Mouse (Mus musculus): ENCODE data around the gene Atg10.

The Atg10 gene

DNA sequence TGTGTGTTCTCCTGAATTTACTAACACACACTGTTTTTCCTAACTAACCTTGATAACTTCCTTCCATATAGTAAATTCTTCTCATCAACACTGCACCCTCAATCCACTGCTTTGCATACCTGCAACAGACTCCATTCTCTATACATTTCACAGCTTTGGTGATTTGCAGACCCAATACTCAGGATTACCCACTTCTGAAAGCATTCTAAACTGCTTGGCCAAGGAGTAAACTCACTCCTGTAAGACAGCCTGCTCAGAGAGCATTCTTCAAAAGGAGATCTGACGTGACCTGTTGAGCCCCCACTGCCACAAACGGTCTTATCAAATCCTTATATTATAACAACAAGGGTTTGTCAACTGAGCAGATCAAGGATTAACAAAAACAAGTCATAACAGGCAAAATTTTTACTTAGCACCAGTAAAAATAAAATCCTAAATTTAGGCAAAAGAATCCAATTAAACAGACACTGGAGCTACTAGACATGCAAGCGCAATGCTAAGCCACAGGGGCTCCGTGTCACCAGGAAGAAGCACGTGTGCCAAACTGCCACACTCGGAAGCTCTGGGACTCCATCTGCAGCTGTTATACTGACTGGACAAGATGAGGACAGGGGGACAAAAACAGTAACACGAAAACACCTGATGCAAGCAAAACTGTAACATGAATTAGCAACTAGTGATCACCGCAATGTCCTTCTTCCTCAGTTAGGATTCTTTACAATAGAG is 44.4 kb downstream of the Atg10 start:
- in situ Hi-C loops (cut with MboI; ENCODE audit: low pct_unique_long_range_greater_than_20kb in 1 of 2, low sequenced_read_pairs in 2 of 2, unreplicated experiment in 1 of 2), result no loop called here

DNA sequence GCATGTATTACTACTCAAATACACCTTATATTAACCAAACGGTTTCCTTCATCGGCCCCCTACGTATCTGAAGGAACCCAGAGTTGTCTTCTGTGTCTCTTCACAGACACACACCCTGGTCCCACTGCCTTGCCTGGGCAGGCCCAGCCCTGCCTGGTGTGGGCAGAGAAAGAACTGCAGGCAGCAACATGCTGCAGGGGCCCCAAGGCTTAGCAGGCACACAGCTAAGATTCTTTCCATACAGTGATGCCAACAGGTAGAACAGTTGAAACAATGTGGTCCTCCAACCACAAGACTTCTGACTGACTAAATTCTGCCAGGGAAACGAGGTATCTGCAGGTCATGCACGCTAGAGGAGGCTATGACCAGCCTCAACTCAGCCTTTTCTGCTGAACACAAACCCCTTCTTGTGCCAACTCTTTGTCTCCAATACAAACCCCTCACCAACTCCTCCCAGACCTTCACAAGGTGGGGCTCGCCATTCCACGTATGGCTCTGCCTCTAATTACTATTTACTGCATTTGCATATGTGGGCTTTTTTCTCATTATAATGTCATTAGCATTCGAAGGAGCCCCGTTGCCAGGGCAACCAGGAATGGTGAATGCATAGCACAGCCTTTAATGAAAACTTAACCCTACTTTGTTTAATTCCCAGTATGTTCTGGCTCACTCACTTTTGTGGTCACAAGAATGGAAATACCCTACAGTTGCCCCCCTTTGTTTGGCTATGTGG is 45.2 kb downstream of the Atg10 start:
- in situ Hi-C loops (cut with MboI; ENCODE audit: low pct_unique_long_range_greater_than_20kb in 1 of 2, low sequenced_read_pairs in 2 of 2, unreplicated experiment in 1 of 2), result no loop called here

DNA sequence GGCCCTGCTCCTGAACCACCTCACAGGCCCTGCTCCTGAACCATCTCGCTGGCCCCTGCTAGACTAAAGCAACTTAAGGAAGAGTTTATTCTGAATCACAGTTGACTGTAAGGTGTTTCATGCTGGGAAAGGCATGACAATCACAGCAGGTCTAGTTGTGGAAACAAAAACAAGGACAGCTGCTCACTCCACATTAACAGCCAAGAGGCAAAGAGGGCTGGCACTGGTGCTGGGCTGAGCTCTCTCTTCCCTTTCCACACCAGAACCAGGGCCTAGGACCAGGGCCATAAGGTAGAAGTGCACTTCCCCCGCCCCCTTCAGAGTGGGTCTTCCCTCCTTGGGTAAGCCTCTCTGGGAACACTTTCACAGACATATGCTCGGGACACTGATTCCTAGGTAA is 48.4 kb downstream of the Atg10 start:
- in situ Hi-C loops (cut with MboI; ENCODE audit: low pct_unique_long_range_greater_than_20kb in 1 of 2, low sequenced_read_pairs in 2 of 2, unreplicated experiment in 1 of 2), result no loop called here

DNA sequence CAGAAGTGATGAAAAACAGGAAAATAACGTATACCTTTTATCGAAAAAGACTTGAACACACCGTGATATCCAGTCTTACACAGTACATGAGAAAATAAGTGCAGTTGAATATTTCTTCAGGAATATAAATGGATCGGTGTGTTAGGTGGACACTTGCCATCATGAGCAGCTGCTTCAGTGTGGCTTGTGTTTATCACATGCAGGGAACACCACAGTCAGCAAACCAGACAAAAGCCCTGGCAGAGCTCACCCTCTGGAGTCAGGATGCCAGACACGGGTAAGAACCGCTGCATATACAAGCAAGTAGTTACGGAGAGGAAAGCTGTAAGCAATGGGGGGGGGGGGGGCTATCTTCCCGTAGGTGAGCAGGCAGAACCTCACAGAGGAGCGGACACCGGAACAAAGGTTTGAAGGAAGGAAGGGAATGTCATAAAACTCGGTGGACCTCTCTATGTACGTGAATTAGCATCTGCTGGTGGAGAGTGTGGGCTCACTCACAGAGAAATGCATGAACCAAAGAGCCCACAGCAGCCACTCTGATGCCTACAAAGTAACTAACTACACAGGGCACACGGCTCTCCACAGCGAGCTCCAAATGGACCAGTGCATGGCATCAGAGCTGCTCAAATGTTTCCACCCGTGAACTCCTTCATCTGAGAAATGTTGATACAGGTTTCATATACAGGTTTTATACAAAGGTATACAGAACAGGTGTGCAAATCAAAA is 51.8 kb downstream of the Atg10 start:
- in situ Hi-C loops (cut with MboI; ENCODE audit: low pct_unique_long_range_greater_than_20kb in 1 of 2, low sequenced_read_pairs in 2 of 2, unreplicated experiment in 1 of 2), result no loop called here

DNA sequence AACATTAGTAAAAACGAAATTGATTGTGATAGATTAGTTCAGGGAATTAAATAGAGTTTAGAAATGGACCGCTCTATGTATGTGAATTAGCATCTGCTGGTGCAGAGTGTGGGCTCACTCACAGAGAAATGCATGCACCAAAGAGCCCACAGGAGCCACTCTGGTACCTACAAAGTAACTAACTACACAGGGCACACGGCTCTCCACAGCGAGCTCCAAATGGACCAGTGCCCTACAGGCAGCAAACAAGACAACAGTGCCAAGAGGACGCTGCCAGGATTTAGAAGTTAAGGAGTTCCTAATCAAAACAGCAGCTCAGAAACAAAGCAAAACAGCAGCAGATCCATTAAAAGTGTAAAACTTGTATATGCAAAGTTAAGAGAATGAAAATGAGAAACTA is 52.6 kb downstream of the Atg10 start:
- in situ Hi-C loops (cut with MboI; ENCODE audit: low pct_unique_long_range_greater_than_20kb in 1 of 2, low sequenced_read_pairs in 2 of 2, unreplicated experiment in 1 of 2), result no loop called here

DNA sequence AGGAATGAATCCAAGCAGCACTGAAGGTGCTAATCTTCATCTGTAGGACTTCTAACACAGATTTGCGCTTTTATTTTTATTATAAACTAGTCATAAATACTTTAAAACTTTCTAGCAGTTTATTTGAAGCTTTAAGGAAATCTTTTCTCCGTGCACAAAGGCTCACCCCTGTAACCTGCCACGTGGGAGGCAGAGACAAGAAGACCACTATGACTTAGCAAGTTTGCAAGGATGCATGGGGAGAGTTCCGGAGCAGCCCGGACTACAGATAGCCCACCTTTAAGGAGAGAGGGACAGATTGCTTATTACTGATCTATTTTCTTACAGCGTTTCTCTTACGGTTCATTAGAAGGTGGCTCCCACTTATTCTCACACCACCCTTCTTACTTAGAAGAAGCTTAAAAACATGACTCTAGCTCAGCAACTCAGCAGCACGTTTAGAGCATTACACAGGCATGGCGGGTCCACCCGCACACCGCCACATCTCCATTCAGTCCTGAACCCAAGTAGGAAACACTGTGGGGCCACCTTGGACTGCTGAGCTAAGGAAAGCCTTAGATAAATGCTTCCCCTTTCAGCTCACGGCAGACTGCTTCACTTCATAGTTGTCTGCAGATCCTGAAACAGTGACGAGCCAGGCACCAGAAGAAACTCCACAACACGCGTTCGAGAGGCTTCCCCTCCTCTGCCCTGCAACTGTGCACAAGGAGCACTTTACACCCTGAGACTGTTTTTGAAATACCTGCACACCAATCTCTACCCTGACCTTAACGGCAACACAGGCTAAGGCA is 54.0 kb downstream of the Atg10 start:
- in situ Hi-C loops (cut with MboI; ENCODE audit: low pct_unique_long_range_greater_than_20kb in 1 of 2, low sequenced_read_pairs in 2 of 2, unreplicated experiment in 1 of 2), result no loop called here

DNA sequence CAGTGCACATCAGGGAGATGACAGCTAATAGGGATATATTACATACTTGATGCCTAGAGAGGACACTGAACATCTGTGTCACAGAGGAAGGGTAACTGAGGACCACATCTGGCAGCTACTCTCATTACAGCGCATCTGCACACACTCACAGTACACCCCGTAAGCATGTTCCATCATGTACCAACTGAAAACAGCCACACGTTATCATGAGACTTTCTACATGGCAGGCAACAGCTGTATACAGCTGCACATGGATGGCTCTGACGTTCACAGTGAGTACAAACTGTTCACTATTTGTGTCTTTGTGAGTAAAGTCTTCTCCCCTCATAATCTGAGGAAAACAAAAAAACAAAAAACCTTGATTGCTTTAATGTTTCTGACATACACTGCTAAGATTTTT is 55.3 kb downstream of the Atg10 start:
- in situ Hi-C loops (cut with MboI; ENCODE audit: low pct_unique_long_range_greater_than_20kb in 1 of 2, low sequenced_read_pairs in 2 of 2, unreplicated experiment in 1 of 2), result no loop called here

DNA sequence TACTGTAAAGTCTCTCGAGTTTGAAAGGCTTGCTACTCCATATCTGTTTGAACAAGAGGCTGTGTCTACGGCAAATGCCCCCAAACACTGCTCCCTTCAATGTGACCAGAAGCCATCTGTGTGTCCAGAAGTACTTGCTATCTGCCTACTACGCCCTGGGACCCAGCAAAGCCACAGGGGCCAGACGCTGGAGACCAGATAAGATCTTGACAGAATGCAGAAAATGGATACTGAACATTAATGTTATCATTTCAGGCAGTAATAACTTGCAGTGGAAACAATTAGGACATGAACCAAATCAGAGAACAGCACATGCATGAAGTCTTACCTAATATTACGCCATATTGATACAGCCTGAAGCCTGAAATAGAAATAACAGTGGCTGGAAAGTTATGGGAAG is 56.2 kb downstream of the Atg10 start:
- in situ Hi-C loops (cut with MboI; ENCODE audit: low pct_unique_long_range_greater_than_20kb in 1 of 2, low sequenced_read_pairs in 2 of 2, unreplicated experiment in 1 of 2), result no loop called here

DNA sequence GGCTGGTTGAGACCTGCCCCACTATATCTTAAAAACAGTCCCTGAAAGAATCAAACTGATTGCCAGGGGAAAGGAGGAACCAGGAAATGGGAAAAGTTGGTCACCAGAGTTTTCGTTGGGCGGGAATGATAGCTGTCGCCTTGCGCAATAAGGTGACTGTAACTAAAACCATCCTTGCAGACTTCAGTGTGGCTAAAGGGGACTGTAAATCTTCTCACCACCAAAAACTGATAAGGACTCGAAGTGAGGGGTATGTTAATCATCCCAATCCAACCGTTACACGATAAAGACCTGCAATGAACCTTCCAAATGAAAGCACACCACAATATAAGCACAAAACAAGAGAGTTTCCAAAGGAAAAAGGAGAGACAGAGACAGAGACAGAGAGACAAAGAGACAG is 57.5 kb downstream of the Atg10 start:
- in situ Hi-C loops (cut with MboI; ENCODE audit: low pct_unique_long_range_greater_than_20kb in 1 of 2, low sequenced_read_pairs in 2 of 2, unreplicated experiment in 1 of 2), result no loop called here

DNA sequence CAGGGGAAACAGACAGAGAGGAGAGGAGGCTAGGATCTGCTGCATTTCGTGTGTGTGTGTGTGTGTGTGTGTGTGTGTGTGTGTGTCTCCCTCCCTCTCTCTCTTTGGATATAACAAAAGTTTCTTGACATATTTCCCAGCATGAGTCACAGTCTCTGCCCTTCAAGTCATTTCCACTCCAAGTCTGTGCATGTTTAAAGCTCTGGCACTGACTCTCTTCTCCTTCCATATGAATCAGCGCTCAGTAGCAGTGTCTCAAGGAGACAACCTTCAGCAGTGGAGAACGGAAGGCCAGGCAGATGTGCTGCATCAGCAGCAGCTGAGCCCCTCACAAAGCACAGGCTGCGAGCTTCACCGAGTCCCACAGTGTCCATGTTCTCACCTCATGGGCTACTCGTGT is 58.6 kb downstream of the Atg10 start:
- in situ Hi-C loops (cut with MboI; ENCODE audit: low pct_unique_long_range_greater_than_20kb in 1 of 2, low sequenced_read_pairs in 2 of 2, unreplicated experiment in 1 of 2), result no loop called here

DNA sequence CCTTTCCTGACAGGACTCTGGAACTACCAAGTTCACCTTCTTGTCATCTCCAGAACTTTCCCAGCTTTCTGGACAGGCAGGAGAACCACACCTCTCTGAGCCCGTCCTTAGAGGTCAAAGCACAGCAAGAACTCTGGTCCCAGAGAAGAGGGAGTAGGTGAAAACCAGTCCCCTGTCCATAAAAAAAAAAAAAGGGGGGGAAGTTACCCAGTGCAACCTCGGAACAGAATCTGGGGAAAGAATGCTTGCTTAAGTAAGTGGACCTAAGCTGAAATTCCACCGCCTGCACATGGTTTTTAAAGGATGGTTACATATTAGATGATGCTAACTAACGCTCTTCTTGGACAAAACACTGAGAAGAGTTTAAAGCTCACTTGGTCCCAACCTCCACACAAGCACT is 60.5 kb downstream of the Atg10 start:
- in situ Hi-C loops (cut with MboI; ENCODE audit: low pct_unique_long_range_greater_than_20kb in 1 of 2, low sequenced_read_pairs in 2 of 2, unreplicated experiment in 1 of 2), result no loop called here

DNA sequence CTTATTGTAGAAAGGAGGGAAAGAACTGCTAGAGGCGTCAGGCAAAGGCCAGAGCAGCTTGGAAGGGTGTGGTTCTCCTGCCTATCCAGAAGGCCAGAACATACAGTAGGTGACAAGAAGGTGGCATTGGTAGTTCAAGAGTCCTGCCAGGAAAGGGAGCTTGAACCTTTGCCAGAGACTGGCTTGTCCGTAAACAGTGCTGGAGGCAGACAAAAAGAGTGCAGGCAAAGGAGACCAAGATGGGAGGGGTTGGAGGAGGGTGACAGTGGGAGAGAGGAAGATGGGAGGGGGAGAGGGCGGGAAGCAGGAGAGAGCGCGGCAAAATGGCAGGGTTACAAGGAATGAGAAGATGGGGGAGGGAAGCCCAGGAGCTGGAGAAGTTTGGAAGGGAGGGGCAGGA is 61.3 kb downstream of the Atg10 start:
- in situ Hi-C loops (cut with MboI; ENCODE audit: low pct_unique_long_range_greater_than_20kb in 1 of 2, low sequenced_read_pairs in 2 of 2, unreplicated experiment in 1 of 2), result no loop called here

DNA sequence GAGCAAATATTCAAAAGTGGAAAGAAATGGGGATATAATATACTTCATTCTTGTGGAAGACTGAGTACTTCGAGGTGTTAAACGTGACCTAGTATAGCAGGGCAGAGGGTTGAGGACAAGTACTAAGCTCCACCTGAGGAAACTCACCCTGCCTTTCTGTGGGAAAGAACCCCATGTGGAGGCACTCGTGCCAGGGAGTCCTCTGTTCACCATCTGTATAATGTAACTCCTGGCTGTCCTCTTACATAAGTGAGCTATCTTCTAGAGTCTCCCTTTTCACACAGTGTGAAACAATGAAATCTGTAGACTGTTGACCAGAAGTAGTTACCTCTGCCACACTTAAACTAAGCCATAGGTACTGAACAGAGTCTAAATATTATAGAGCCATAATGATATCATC is 63.2 kb downstream of the Atg10 start:
- in situ Hi-C loops (cut with MboI; ENCODE audit: low pct_unique_long_range_greater_than_20kb in 1 of 2, low sequenced_read_pairs in 2 of 2, unreplicated experiment in 1 of 2), result no loop called here

DNA sequence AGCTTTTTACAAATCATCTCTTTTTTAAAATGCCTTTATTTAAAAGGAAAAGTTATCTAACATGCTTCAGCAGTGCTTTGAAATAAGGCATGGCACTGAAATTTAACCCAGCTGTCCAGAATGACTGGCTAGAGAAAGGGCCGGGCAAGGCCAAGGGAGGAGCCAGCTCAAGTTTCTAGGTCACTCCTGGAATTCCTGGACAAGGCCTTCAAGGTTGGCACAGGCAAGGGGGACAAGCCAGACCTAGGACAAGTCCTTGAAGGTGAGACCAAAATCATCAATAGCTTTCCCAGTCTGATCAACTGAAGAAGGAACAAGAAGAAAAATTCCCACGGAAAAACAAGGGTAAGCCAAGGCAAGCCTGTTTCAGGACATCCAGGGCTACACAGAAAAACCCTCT is 63.9 kb downstream of the Atg10 start:
- in situ Hi-C loops (cut with MboI; ENCODE audit: low pct_unique_long_range_greater_than_20kb in 1 of 2, low sequenced_read_pairs in 2 of 2, unreplicated experiment in 1 of 2), result no loop called here

DNA sequence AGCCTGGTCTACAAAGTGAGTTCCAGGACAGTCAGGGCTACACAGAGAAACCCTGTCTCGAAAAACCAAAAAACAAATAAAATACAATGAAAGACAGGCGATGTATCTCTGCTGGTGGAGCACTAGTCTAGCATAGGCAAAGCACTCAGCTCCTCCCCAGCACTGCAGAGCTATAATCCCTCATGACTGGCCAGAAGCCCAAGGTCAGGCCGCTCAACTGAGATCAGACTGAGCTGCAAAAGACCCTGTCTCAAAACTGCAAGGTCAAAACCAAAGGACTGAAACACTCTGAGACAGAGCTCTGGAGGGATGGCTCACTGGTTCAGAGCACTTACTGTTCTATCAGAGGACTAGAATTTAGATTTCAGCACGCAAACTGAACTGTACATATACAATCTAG is 65.8 kb downstream of the Atg10 start:
- in situ Hi-C loops (cut with MboI; ENCODE audit: low pct_unique_long_range_greater_than_20kb in 1 of 2, low sequenced_read_pairs in 2 of 2, unreplicated experiment in 1 of 2), result no loop called here

DNA sequence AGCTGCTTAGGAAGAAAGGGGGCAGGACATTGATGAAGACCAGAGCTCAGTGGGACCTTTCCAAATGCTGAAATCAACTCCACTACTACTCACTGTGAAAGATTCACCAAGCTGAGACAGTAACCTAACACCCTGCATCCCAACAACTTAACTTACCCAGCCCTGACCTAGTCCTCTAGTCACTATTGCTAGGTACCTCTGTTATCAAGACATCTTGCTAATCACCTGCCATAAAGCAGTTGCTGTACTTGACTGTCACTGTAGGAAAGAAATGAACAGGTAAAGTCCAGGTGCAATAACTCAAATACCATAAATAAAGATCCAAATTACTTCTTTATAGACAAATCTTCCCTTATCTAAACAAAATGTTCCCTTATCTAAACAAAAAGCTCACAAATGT is 66.3 kb downstream of the Atg10 start:
- in situ Hi-C loops (cut with MboI; ENCODE audit: low pct_unique_long_range_greater_than_20kb in 1 of 2, low sequenced_read_pairs in 2 of 2, unreplicated experiment in 1 of 2), result no loop called here

DNA sequence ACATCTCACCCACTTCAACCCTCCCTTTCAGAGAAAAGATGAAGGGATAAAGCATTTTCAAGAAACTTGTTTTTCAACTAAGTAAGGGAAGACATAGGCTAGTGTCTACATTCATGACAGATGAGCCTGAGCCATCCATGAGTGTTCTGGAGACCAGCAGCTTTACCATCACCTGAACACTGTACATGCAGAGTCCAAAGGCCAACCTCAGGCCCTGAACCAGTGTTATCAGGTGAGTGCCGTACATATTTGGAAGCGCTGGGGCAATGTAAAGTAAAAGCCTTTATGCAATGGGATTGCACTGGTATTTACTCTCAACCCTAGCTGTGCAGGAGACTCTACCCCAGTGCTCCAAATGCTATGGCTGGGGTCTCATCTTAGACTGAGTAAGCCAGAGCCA is 66.8 kb downstream of the Atg10 start:
- in situ Hi-C loops (cut with MboI; ENCODE audit: low pct_unique_long_range_greater_than_20kb in 1 of 2, low sequenced_read_pairs in 2 of 2, unreplicated experiment in 1 of 2), result no loop called here

DNA sequence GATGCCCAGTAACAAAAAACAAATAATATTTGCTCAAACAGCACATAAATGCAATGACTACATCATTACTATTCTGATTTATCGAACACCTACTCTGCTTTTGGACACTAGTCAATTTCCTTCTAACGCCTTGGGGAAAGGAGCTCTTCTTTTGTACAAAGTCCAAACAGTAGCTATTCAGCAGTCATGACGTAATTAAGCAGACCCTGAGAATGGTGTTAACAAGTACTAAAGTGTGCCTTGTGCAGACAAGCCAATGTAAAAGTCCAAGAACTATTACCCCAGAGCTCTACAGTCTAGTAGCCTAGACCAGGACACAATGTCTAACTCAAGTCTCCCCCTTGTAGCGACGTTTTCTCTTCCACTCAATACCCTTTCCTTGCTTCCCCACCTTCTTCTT is 67.5 kb downstream of the Atg10 start:
- in situ Hi-C loops (cut with MboI; ENCODE audit: low pct_unique_long_range_greater_than_20kb in 1 of 2, low sequenced_read_pairs in 2 of 2, unreplicated experiment in 1 of 2), result no loop called here

All from mouse embryonic stem cell (cell line).